Mouse (Mus musculus) layer of hippocampus, postnatal 25 days (tissue): ENCODE data around the gene D430042O09Rik. TPM values are rescaled to one million over a fixed set of nuclear protein-coding genes. Genes with fewer than 3 reads are reported as not detected.
"Not testable (repeated sequence)": the region's sequence is repeated elsewhere in the genome, so short reads cannot be mapped to it uniquely, and the experiment has no call there.

ENCODE experiments used
- DNase-seq, 2 experiments: peaks; one replicate each; pipeline ENCODE4 v3.0.0; 2022; ENCODE audit warnings: mixed read lengths in 2 of 2, low spot score in 1 of 2; ENCODE audit errors: extremely low spot score in 1 of 2
- total RNA-seq, 2 experiments: library from RNA; stranded (reverse); gene quantifications; 2 replicates each; pipeline ENCODE4 v1.2.3; 2021

Gene D430042O09Rik
- 10 to 100 TPM; 27.1 to 29.4 TPM for total RNA-seq

DNA sequence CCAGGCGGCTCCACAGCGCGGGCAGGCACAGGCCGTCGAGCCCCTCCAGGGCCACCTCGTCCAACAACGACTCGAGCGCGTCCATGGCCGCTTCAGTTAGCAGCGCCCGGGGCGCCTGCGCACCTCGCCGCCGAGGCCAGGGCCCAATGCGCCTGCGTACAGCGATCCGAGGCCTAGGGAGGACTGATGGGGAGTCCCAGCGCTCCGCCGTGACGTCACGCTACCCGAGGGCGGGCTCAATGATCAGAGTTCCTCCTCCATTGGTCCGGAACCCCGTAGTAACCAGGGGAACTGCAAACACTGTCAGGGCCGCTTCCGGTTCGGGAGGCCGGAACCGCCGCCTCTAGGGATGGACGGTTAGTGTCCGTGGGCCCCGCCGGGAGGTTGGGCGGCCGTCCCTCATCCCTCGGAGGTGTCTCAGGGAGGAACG, at the start of gene D430042O09Rik, which contains the start of gene Gtf3c1:
Gene D430042O09Rik (plus strand): TSS at position 296 of the 430 bp plus-strand sequence.
Gene Gtf3c1 (minus strand): TSS at position 188 of the 430 bp plus-strand sequence.
- peak; percentile 98 to 99 for DNase-seq

GRCm38 (mm10) chr7:125663654-125664053, 44.0 kb upstream of the D430042O09Rik start:
- no peak for DNase-seq

- DNase-seq = no peak
Observed at GRCm38 (mm10) chr7:125670865-125671264, 36.8 kb upstream of the D430042O09Rik start.

- no peak for DNase-seq
Observed at GRCm38 (mm10) chr7:125671396-125671795, 36.3 kb upstream of the D430042O09Rik start.

DNA sequence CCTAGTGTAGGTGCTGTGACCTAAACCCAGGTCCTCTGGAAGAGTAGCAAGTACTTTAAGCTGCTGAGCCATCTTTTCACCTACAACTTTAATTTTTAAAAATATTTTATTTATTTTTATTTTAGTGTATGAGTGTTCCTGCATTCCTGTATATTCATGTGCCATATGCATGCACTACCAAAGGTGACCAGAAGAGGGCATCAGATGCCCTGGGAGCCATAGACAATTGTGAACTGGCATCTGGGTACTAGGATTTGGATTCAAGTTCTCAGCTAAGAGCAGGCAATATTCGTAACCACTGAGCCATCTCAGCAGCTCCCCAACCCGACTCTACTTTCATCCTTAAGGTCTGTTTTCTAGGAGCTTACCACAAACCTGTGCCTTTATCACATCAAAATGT, 32.8 kb upstream of the D430042O09Rik start:
- DNase-seq = peak; percentile 31 to 71

GRCm38 (mm10) chr7:125678756-125679155, 28.9 kb upstream of the D430042O09Rik start:
- no peak for DNase-seq

DNA sequence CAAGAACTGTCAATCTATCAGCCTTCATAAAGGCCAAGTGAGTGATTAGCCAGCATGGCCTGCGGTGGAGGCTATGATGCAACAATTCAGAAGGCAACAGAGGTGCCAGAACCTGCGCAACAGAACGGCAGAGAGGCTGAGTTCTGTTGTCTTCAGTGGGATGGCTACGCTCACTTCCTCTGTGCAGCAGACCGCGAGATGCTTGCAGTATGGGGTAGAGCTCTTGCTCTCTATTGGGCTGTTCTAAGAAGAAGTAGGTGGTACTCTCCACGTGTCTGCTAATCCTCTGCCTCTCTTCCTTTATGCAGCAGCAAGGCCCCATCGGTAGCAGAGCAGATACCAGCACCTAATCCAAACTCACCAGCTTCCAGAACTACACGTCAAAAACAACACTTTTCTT, 27.8 kb upstream of the D430042O09Rik start:
- DNase-seq = no peak

GRCm38 (mm10) chr7:125690516-125690915, 17.2 kb upstream of the D430042O09Rik start:
- DNase-seq = no peak

GRCm38 (mm10) chr7:125694056-125694455, 13.6 kb upstream of the D430042O09Rik start:
- no peak for DNase-seq

DNA sequence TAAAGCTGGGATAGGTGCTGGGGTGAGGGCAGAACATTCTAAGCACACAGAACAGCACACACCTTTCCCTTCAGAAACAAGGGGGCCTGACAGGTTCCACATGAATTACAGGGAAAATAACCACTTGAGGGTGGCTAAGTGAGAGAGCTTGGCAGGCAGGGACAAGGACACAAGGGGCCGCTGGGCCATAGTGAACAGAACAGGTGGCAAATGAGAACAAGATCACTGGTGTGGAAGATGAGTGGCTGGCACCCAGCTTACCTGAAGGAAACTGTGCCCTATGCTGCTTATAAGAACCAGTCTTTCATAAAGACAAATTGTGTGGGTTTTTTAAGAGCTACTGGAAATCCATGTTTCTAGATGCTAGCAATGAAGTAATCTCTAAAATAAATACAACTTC, 4.9 kb upstream of the D430042O09Rik start:
- DNase-seq = no peak

- peak in 1 of 2 experiments; percentile 59 for DNase-seq
Observed at GRCm38 (mm10) chr7:125707186-125707585, 502 bp upstream of the D430042O09Rik start.

- no peak for DNase-seq
Observed at GRCm38 (mm10) chr7:125708100-125708499, 412 bp downstream of the D430042O09Rik start.

GRCm38 (mm10) chr7:125713542-125714055, 5.9 kb downstream of the D430042O09Rik start:
- not testable (repeated sequence) for DNase-seq

GRCm38 (mm10) chr7:125714803-125715202, 7.1 kb downstream of the D430042O09Rik start:
- DNase-seq = no peak

GRCm38 (mm10) chr7:125716724-125717123, 9.0 kb downstream of the D430042O09Rik start:
- DNase-seq = no peak

- DNase-seq = no peak
Observed at GRCm38 (mm10) chr7:125717612-125718011, 9.9 kb downstream of the D430042O09Rik start.

DNA sequence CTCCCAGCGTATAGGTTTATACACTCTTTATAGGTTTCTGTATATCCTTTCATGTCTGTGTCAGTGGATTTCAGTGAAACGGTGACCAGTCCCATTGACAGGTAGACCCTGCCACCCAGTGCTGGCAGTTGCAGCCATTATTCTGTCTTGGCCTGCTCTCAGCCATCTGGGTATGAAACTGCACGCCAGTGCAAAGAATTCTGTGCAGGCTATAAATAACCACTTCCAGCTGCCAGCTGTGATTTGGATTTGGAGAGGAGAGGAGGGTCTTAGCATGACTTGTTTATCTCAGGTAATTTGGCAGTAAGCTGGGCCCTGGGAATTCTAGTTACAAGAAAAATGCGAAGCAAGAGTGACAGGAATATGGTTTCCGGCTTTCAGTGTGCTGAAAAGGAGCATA, 12.7 kb downstream of the D430042O09Rik start:
- no peak for DNase-seq

DNA sequence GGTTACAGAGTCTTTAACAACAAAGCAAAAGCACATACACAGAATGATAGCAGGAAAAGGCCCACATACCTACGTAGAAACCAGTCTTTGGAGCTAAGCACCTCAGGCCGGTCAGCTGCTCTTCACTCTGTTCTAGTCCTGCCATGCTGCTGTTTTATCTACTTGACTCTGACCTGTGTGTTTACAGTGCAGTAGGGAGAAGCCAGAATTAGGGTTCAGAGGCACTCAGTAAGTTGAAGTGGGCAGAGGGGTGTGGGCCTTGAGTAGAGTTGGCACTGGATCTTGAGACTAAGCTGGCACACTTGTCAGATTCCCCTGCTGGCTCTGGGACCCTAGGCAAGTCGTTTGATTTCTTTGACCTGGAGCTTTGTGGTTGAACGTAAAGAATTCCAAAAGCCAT, 13.3 kb downstream of the D430042O09Rik start:
- no peak for DNase-seq

- peak in 1 of 2 experiments; percentile 23 for DNase-seq
Observed at GRCm38 (mm10) chr7:125722127-125722526, 14.4 kb downstream of the D430042O09Rik start.

DNA sequence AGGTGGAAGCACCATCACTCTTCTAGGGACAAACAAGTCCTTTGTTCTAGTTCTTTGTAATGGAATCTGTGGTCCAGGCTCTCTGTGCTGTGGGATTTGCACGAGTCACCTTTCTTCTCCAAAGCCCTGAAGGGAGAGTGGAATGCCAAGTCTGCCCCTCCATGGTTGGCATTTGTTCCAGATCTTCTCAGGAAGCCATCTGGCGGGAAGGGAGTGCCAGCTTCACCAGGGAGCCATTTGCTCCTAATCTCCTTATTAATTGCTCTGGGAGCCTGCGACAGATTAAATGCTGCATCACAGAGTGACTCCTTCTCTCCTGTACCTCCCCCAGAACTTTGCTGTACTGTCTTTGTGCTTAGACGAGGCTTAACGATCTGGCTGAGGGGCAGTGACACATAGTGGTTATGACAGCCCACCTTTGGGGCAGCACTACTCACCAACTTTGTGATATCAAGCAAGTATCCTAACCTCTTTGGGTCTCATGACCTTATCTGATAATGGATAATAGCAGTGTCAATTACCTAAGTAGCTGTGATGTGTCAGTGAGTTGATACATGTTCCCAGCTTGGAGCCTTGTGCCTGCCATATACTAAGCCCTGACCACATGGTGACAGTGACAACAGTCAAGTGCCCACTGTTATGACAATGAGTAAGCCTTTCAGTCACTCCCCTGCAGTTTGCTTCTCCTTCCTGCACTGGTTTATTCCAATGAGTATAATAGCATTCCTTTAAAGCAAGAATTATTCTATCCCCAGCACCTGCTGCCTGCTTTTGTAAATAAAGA, 15.7 kb downstream of the D430042O09Rik start:
- DNase-seq = peak in 1 of 2 experiments; percentile 35

GRCm38 (mm10) chr7:125731679-125732078, 24.0 kb downstream of the D430042O09Rik start:
- DNase-seq = no peak

GRCm38 (mm10) chr7:125733791-125734190, 26.1 kb downstream of the D430042O09Rik start:
- no peak for DNase-seq
